Mouse (Mus musculus): ENCODE data around the gene Nppa. TPM values are rescaled to one million over a fixed set of nuclear protein-coding genes. Genes with fewer than 3 reads are reported as not detected.
"Not testable (repeated sequence)": the region's sequence is repeated elsewhere in the genome, so short reads cannot be mapped to it uniquely, and the experiment has no call there.

Gene Nppa
- polyA plus RNA-seq, 1 experiment from 2014 or later = not detected

GRCm38 (mm10) chr4:148038600-148039253 is 38.2 kb downstream of the Nppa start, which contains the start of the genes Clcn6 and Mthfr:
Gene Clcn6 (minus strand): TSS chr4:148038821.
Gene Mthfr (plus strand): TSS chr4:148039077.
- Histone ChIP-seq H3K9ac (ENCODE audit: low read depth, low read length) (peak within 1 kb of the TSS; percentile 69), H3K4me1 (replicated peaks; ENCODE audit: insufficient read depth, low read length) (peaks cover 16% of the 10 kb centered on the region), H3K4me2 (ENCODE audit: low read length) (peak within 1 kb of the TSS; percentile 73), H3K27me3 (ENCODE audit: insufficient read depth, low read length) (no peaks in the 10 kb centered on the region), H3K36me3 (ENCODE audit: insufficient read depth, low read length) (0 out of 2 replicates have a peak, but pooled peaks cover 7% of the 10 kb centered on the region), H3K27ac (peak within 1 kb of the TSS; percentile 87), H3K4me3 (replicated peaks; ENCODE audit: low read depth, low read length) (peak within 1 kb of the TSS; percentile 81), H3K9me3 (replicated peaks; ENCODE audit: low read length) (no peaks in the 10 kb centered on the region)
- TF ChIP-seq CTCF (IDR thresholded peaks at IDR 0.05; ENCODE audit: low read depth) = no peak
- under 1% methylated on average over 54 of the region's 54 CpGs for WGBS
- ATAC-seq (replicated peaks; ENCODE audit: low FRiP score, low read depth) = peak; percentile 94
- peak; percentile 99 for DNase-seq (ENCODE audit: low spot score)

- TF ChIP-seq CTCF (IDR thresholded peaks at IDR 0.05; ENCODE audit: low read depth) = peak; percentile 8; the same call in 1 of the 2 replicates
- ATAC-seq (replicated peaks; ENCODE audit: low FRiP score, low read depth) = no peak
- no peak for DNase-seq (ENCODE audit: low spot score)
These were observed 38.9 kb downstream of the Nppa start for GRCm38 (mm10) chr4:148039254-148040028.

GRCm38 (mm10) chr4:148040029-148040830 is 39.7 kb downstream of the Nppa start:
- TF ChIP-seq CTCF (IDR thresholded peaks at IDR 0.05; ENCODE audit: low read depth) = no peak
- Histone ChIP-seq H3K4me1 (replicated peaks; ENCODE audit: insufficient read depth, low read length) (peaks cover 16% of the 10 kb centered on the region), H3K4me3 (replicated peaks; ENCODE audit: low read depth, low read length) (peak overlapping the region; percentile 81; the same call in 1 of the 2 replicates), H3K9ac (ENCODE audit: low read depth, low read length) (peak overlapping the region; percentile 31; the same call in 1 of the 2 replicates), H3K9me3 (replicated peaks; ENCODE audit: low read length) (no peaks in the 10 kb centered on the region), H3K27me3 (ENCODE audit: insufficient read depth, low read length) (no peaks in the 10 kb centered on the region), H3K4me2 (ENCODE audit: low read length) (peak overlapping the region; percentile 73), H3K36me3 (ENCODE audit: insufficient read depth, low read length) (peaks cover 18% of the 10 kb centered on the region; the same call in 1 of the 2 replicates), H3K27ac (peak overlapping the region; percentile 87)
- WGBS = 58% methylated on average over 15 of the region's 15 CpGs
- no peak for DNase-seq (ENCODE audit: low spot score)
- no peak for ATAC-seq (replicated peaks; ENCODE audit: low FRiP score, low read depth)

More at GRCm38 (mm10) chr4:148039254-148040028, 38.9 kb downstream of the Nppa start:
- H3K4me3 ChIP-seq (replicated peaks; ENCODE audit: low read depth, low read length) = peak overlapping the region; percentile 81
- 21% methylated on average over 19 of the region's 19 CpGs for WGBS
- H3K9me3 ChIP-seq (replicated peaks; ENCODE audit: low read length) = no peaks in the 10 kb centered on the region
- H3K4me2 ChIP-seq (ENCODE audit: low read length) = peak overlapping the region; percentile 73
- H3K27ac ChIP-seq = peak overlapping the region; percentile 87
- peaks cover 13% of the 10 kb centered on the region; the same call in 1 of the 2 replicates for H3K36me3 ChIP-seq (ENCODE audit: insufficient read depth, low read length)
- H3K27me3 ChIP-seq (ENCODE audit: insufficient read depth, low read length) = no peaks in the 10 kb centered on the region
- H3K9ac ChIP-seq (ENCODE audit: low read depth, low read length) = peak overlapping the region; percentile 41
- peaks cover 16% of the 10 kb centered on the region for H3K4me1 ChIP-seq (replicated peaks; ENCODE audit: insufficient read depth, low read length)

GRCm38 (mm10) chr4:148040933-148041610 is 40.5 kb downstream of the Nppa start:
- Histone ChIP-seq H3K9ac (ENCODE audit: low read depth, low read length) (peak overlapping the region; percentile 52), H3K4me1 (replicated peaks; ENCODE audit: insufficient read depth, low read length) (peaks cover 16% of the 10 kb centered on the region), H3K27ac (peak overlapping the region; percentile 87), H3K4me2 (ENCODE audit: low read length) (peak overlapping the region; percentile 73), H3K27me3 (ENCODE audit: insufficient read depth, low read length) (no peaks in the 10 kb centered on the region), H3K4me3 (replicated peaks; ENCODE audit: low read depth, low read length) (peak overlapping the region; percentile 39), H3K36me3 (ENCODE audit: insufficient read depth, low read length) (peaks cover 26% of the 10 kb centered on the region), H3K9me3 (replicated peaks; ENCODE audit: low read length) (no peaks in the 10 kb centered on the region)
- DNase-seq (ENCODE audit: low spot score) = peak; percentile 87
- WGBS = 2% methylated on average over 19 of the region's 19 CpGs
- peak; percentile 30 for ATAC-seq (replicated peaks; ENCODE audit: low FRiP score, low read depth)
- no peak for TF ChIP-seq CTCF (IDR thresholded peaks at IDR 0.05; ENCODE audit: low read depth)

GRCm38 (mm10) chr4:148041611-148042191 is 41.2 kb downstream of the Nppa start:
- Histone ChIP-seq H3K9ac (ENCODE audit: low read depth, low read length) (peak overlapping the region; percentile 52), H3K4me1 (replicated peaks; ENCODE audit: insufficient read depth, low read length) (peaks cover 16% of the 10 kb centered on the region), H3K4me2 (ENCODE audit: low read length) (peak overlapping the region; percentile 73), H3K27me3 (ENCODE audit: insufficient read depth, low read length) (no peaks in the 10 kb centered on the region), H3K9me3 (replicated peaks; ENCODE audit: low read length) (no peaks in the 10 kb centered on the region), H3K27ac (peak overlapping the region; percentile 87), H3K36me3 (ENCODE audit: insufficient read depth, low read length) (peaks cover 26% of the 10 kb centered on the region), H3K4me3 (replicated peaks; ENCODE audit: low read depth, low read length) (peak overlapping the region; percentile 39)
- DNase-seq (ENCODE audit: low spot score) (peak; percentile 77), ATAC-seq (replicated peaks; ENCODE audit: low FRiP score, low read depth) (no peak)
- WGBS = 2% methylated on average over 16 of the region's 16 CpGs
- no peak for TF ChIP-seq CTCF (IDR thresholded peaks at IDR 0.05; ENCODE audit: low read depth)

- Histone ChIP-seq H3K36me3 (ENCODE audit: insufficient read depth, low read length) (peaks cover 35% of the 10 kb centered on the region), H3K4me1 (replicated peaks; ENCODE audit: insufficient read depth, low read length) (peaks cover 16% of the 10 kb centered on the region)
- not testable (repeated sequence) for H3K27me3 ChIP-seq (ENCODE audit: insufficient read depth, low read length); H3K9ac ChIP-seq (ENCODE audit: low read depth, low read length); DNase-seq (ENCODE audit: low spot score); H3K27ac ChIP-seq; H3K4me2 ChIP-seq (ENCODE audit: low read length); H3K4me3 ChIP-seq (replicated peaks; ENCODE audit: low read depth, low read length); ATAC-seq (replicated peaks; ENCODE audit: low FRiP score, low read depth); H3K9me3 ChIP-seq (replicated peaks; ENCODE audit: low read length)
- WGBS = 88% methylated on average over 6 of the region's 8 CpGs
These were observed 42.8 kb downstream of the Nppa start for GRCm38 (mm10) chr4:148043327-148043726.
